Mouse (Mus musculus) forebrain, embryonic 12.5 days (tissue): ENCODE results near the gene Dock9. TPM values are rescaled to one million over a fixed set of nuclear protein-coding genes. Genes with fewer than 3 reads are reported as not detected.

Source experiments
- ATAC-seq: fragments of 200-750 bp; cut with Nextera tagmentation; 2 replicates; pipeline ENCODE4 v1.8.0; 2017; ENCODE audit warnings: moderate TSS enrichment; ENCODE audit not compliant: low FRiP score
- H3K27ac ChIP-seq: fragments of 300-500 bp; sonication (generic); 2 replicates; pipeline ENCODE4 v1.5.1; 2016; ENCODE audit warnings: mild to moderate bottlenecking
- H3K27me3 ChIP-seq: fragments of 300-500 bp; sonication (generic); 2 replicates; pipeline ENCODE4 v1.6.1; 2016; ENCODE audit warnings: mild to moderate bottlenecking
- H3K36me3 ChIP-seq: fragments of 300-500 bp; sonication (generic); replicated peaks from 2 replicates; pipeline ENCODE4 v1.6.1; 2016; ENCODE audit warnings: mild to moderate bottlenecking
- H3K4me1 ChIP-seq: fragments of 300-500 bp; sonication (generic); 2 replicates; pipeline ENCODE4 v1.6.1; 2016
- H3K4me2 ChIP-seq: fragments of 300-500 bp; sonication (generic); 2 replicates; pipeline ENCODE4 v1.6.1; 2016; ENCODE audit warnings: mild to moderate bottlenecking, moderate library complexity
- H3K4me3 ChIP-seq: fragments of 300-500 bp; sonication (generic); replicated peaks from 2 replicates; pipeline ENCODE4 v1.5.1; 2016; ENCODE audit warnings: mild to moderate bottlenecking
- H3K9ac ChIP-seq: fragments of 300-500 bp; sonication (generic); 2 replicates; pipeline ENCODE4 v1.6.1; 2016; ENCODE audit warnings: mild to moderate bottlenecking
- H3K9me3 ChIP-seq: fragments of 300-500 bp; sonication (generic); 2 replicates; pipeline ENCODE4 v1.6.1; 2016
- WGBS: fragments of 180-500 bp; shearing (Covaris S2); methylation state at CpG from one replicate; pipeline ENCODE4 v1.1.7; 2016; 5-methylcytosine and 5-hydroxymethylcytosine counted together
- polyA plus RNA-seq: library from polyadenylated mRNA; unstranded; fragments of >200 nt; fragmentation: Nextera tagmentation; extraction: Ambion mirVana; gene quantifications from 2 replicates; pipeline ENCODE4 v1.2.1, GENCODE M21; 2016

Gene Dock9
- polyA plus RNA-seq, 1 experiment from 2014 or later = 4.8 TPM

GRCm38 (mm10) chr14:121687274-121687673, 110.4 kb downstream of the Dock9 start:
- Histone ChIP-seq H3K27me3 (no peaks in the 10 kb centered on the region), H3K4me3 (no peak overlapping the region), H3K9ac (no peak overlapping the region), H3K4me1 (peaks cover 10% of the 10 kb centered on the region; the same call in 1 of the 2 replicates), H3K9me3 (no peaks in the 10 kb centered on the region), H3K27ac (no peak overlapping the region), H3K36me3 (no peaks in the 10 kb centered on the region), H3K4me2 (no peak overlapping the region)
- 85% methylated on average over 7 of the region's 7 CpGs for WGBS
- no peak for ATAC-seq

- H3K36me3 ChIP-seq = no peaks in the 10 kb centered on the region
- H3K9ac ChIP-seq = no peak overlapping the region
- no peaks in the 10 kb centered on the region for H3K27me3 ChIP-seq
- no peak overlapping the region for H3K4me3 ChIP-seq
- WGBS = 83% methylated on average over 5 of the region's 5 CpGs
- H3K4me2 ChIP-seq = no peak overlapping the region
- H3K27ac ChIP-seq = no peak overlapping the region
- no peaks in the 10 kb centered on the region for H3K9me3 ChIP-seq
- H3K4me1 ChIP-seq = peaks cover 10% of the 10 kb centered on the region
- ATAC-seq = no peak
Measured at GRCm38 (mm10) chr14:121678913-121679312, 118.7 kb downstream of the Dock9 start.

GRCm38 (mm10) chr14:121678445-121678844, 119.2 kb downstream of the Dock9 start:
- Histone ChIP-seq H3K4me2 (no peak overlapping the region), H3K27me3 (no peaks in the 10 kb centered on the region), H3K4me1 (peaks cover 10% of the 10 kb centered on the region), H3K4me3 (no peak overlapping the region), H3K27ac (no peak overlapping the region), H3K36me3 (no peaks in the 10 kb centered on the region), H3K9me3 (no peaks in the 10 kb centered on the region), H3K9ac (no peak overlapping the region)
- ATAC-seq = no peak
- WGBS = 71% methylated on average over 10 of the region's 10 CpGs

- no peak overlapping the region for H3K27ac ChIP-seq
- ATAC-seq = no peak
- no peak overlapping the region for H3K9ac ChIP-seq
- no peaks in the 10 kb centered on the region for H3K27me3 ChIP-seq
- no peak overlapping the region for H3K4me3 ChIP-seq
- peaks cover 10% of the 10 kb centered on the region for H3K4me1 ChIP-seq
- no peaks in the 10 kb centered on the region for H3K36me3 ChIP-seq
- no peak overlapping the region for H3K4me2 ChIP-seq
- WGBS = 90% methylated on average over 11 of the region's 11 CpGs
- H3K9me3 ChIP-seq = no peaks in the 10 kb centered on the region
Measured at GRCm38 (mm10) chr14:121676596-121677330, 120.9 kb downstream of the Dock9 start.

GRCm38 (mm10) chr14:121676121-121676591, 121.5 kb downstream of the Dock9 start:
- no peaks in the 10 kb centered on the region for H3K36me3 ChIP-seq
- H3K9me3 ChIP-seq = no peaks in the 10 kb centered on the region
- H3K27me3 ChIP-seq = no peaks in the 10 kb centered on the region
- peaks cover 10% of the 10 kb centered on the region for H3K4me1 ChIP-seq
- H3K9ac ChIP-seq = no peak overlapping the region
- ATAC-seq = no peak
- H3K27ac ChIP-seq = no peak overlapping the region
- no peak overlapping the region for H3K4me2 ChIP-seq
- no peak overlapping the region for H3K4me3 ChIP-seq

GRCm38 (mm10) chr14:121675579-121675978, 122.1 kb downstream of the Dock9 start:
- no peaks in the 10 kb centered on the region for H3K36me3 ChIP-seq
- no peaks in the 10 kb centered on the region for H3K9me3 ChIP-seq
- H3K9ac ChIP-seq = no peak overlapping the region
- no peaks in the 10 kb centered on the region for H3K27me3 ChIP-seq
- ATAC-seq = no peak
- WGBS = 30% methylated on average over 6 of the region's 6 CpGs
- H3K4me3 ChIP-seq = no peak overlapping the region
- peaks cover 10% of the 10 kb centered on the region for H3K4me1 ChIP-seq
- H3K4me2 ChIP-seq = no peak overlapping the region
- H3K27ac ChIP-seq = no peak overlapping the region

GRCm38 (mm10) chr14:121675146-121675545, 122.5 kb downstream of the Dock9 start:
- Histone ChIP-seq H3K36me3 (no peaks in the 10 kb centered on the region), H3K4me1 (peaks cover 10% of the 10 kb centered on the region), H3K4me2 (no peak overlapping the region), H3K9me3 (no peaks in the 10 kb centered on the region), H3K4me3 (no peak overlapping the region), H3K27ac (no peak overlapping the region), H3K27me3 (no peaks in the 10 kb centered on the region), H3K9ac (no peak overlapping the region)
- ATAC-seq = no peak
- WGBS = 56% methylated on average over 3 of the region's 3 CpGs

- Histone ChIP-seq H3K36me3 (no peaks in the 10 kb centered on the region), H3K9me3 (no peaks in the 10 kb centered on the region), H3K4me2 (no peak overlapping the region), H3K4me1 (no peaks in the 10 kb centered on the region), H3K4me3 (no peak overlapping the region), H3K27me3 (no peaks in the 10 kb centered on the region), H3K27ac (no peak overlapping the region), H3K9ac (no peak overlapping the region)
- WGBS = 96% methylated on average over 5 of the region's 5 CpGs
- ATAC-seq = no peak
Measured at GRCm38 (mm10) chr14:121670016-121670415, 127.6 kb downstream of the Dock9 start.

- ATAC-seq = no peak
- H3K36me3 ChIP-seq = no peaks in the 10 kb centered on the region
- H3K9ac ChIP-seq = no peak overlapping the region
- H3K4me1 ChIP-seq = no peaks in the 10 kb centered on the region
- H3K27ac ChIP-seq = no peak overlapping the region
- H3K4me2 ChIP-seq = no peak overlapping the region
- no peaks in the 10 kb centered on the region for H3K9me3 ChIP-seq
- 86% methylated on average over 3 of the region's 3 CpGs for WGBS
- H3K4me3 ChIP-seq = no peak overlapping the region
- no peaks in the 10 kb centered on the region for H3K27me3 ChIP-seq
Measured at GRCm38 (mm10) chr14:121666641-121667274, 130.9 kb downstream of the Dock9 start.

- Histone ChIP-seq H3K36me3 (no peaks in the 10 kb centered on the region), H3K4me3 (no peak overlapping the region), H3K4me2 (no peak overlapping the region), H3K4me1 (no peaks in the 10 kb centered on the region), H3K9ac (no peak overlapping the region), H3K27me3 (no peaks in the 10 kb centered on the region), H3K27ac (no peak overlapping the region), H3K9me3 (no peaks in the 10 kb centered on the region)
- WGBS = 95% methylated on average over 9 of the region's 9 CpGs
- ATAC-seq = no peak
Measured at GRCm38 (mm10) chr14:121665693-121666273, 131.9 kb downstream of the Dock9 start.

- ATAC-seq = no peak
- no peaks in the 10 kb centered on the region for H3K4me1 ChIP-seq
- no peaks in the 10 kb centered on the region for H3K27me3 ChIP-seq
- WGBS = 97% methylated on average over 1 of the region's 1 CpGs
- H3K4me3 ChIP-seq = no peak overlapping the region
- no peaks in the 10 kb centered on the region for H3K9me3 ChIP-seq
- no peak overlapping the region for H3K27ac ChIP-seq
- H3K36me3 ChIP-seq = no peaks in the 10 kb centered on the region
- H3K9ac ChIP-seq = no peak overlapping the region
- no peak overlapping the region for H3K4me2 ChIP-seq
Measured at GRCm38 (mm10) chr14:121663913-121664312, 133.7 kb downstream of the Dock9 start.

GRCm38 (mm10) chr14:121660918-121661317, 136.7 kb downstream of the Dock9 start:
- H3K4me1 ChIP-seq = no peaks in the 10 kb centered on the region
- 76% methylated on average over 8 of the region's 8 CpGs for WGBS
- H3K36me3 ChIP-seq = no peaks in the 10 kb centered on the region
- H3K4me2 ChIP-seq = no peak overlapping the region
- H3K27ac ChIP-seq = no peak overlapping the region
- H3K9ac ChIP-seq = no peak overlapping the region
- no peaks in the 10 kb centered on the region for H3K27me3 ChIP-seq
- no peak overlapping the region for H3K4me3 ChIP-seq
- ATAC-seq = no peak
- no peaks in the 10 kb centered on the region for H3K9me3 ChIP-seq
